Mouse (Mus musculus): ENCODE results near the gene Sspn. TPM values are rescaled to one million over a fixed set of nuclear protein-coding genes. Genes with fewer than 3 reads are reported as not detected.

The Sspn gene
- total and polyA plus RNA-seq, 3 experiments, result not detected

DNA sequence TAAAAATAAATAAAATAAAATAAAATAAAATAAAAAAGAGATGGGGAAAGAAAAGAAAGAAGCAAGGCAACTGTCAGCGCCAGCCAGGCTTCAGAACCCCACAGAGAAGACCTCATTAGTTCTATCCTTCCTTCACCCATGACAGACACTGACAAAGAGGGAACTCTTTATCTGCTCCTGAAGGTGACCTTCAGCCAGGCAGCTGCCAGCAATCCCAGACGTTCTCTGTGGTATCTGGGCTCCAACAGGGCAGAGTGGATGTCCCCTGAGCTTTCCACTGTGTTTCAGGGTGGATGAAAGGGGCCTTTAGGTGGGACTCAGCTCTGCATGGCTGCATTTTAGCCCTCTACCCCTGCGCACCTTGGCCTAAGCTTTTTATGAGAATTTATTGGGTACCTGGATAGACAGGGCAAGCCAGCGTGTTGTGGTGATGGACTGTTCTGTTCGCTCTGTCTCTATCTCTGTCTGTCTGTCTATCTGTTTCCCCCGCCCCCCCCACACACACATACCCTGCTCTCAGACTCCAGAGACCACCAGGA is 26.1 kb downstream of the Sspn start:
- Histone ChIP-seq H3K4me3 (ENCODE audit: control insufficient read depth in 1 of 2, insufficient read depth in 1 of 2, low read depth in 2 of 2, low read length in 2 of 2) (no peak overlapping the region), H3K27me3 (ENCODE audit: control insufficient read depth in 1 of 2, insufficient read depth in 2 of 2, low read length in 2 of 2) (no peaks in the 10 kb centered on the region; a peak in 1 of 4 replicates), H3K4me1 (ENCODE audit: control insufficient read depth in 1 of 2, insufficient read depth in 2 of 2, low read length in 2 of 2) (no peaks in the 10 kb centered on the region), H3K36me3 (ENCODE audit: control insufficient read depth in 1 of 2, insufficient read depth in 2 of 2, low read length in 2 of 2) (no peaks in the 10 kb centered on the region), H3K27ac (ENCODE audit: control insufficient read depth, low read depth, low read length) (no peak overlapping the region), H3K9ac (ENCODE audit: control insufficient read depth, low read depth, low read length, poor library complexity, severe bottlenecking) (no peak overlapping the region), H3K9me3 (replicated peaks; ENCODE audit: insufficient read depth, low read length) (no peaks in the 10 kb centered on the region), H3K79me2 (ENCODE audit: control insufficient read depth, insufficient read depth, low read length, poor library complexity) (no peaks in the 10 kb centered on the region)
- DNase-seq (ENCODE audit: low read depth, low spot score), result no peak
- TF ChIP-seq BHLHE40 (IDR thresholded peaks at IDR 0.05; ENCODE audit: borderline replicate concordance, low read depth, low read length) (no peak), POLR2AphosphoS5 (IDR thresholded peaks at IDR 0.05; ENCODE audit: borderline replicate concordance, low read depth, low read length) (no peak), CTCF (IDR thresholded peaks at IDR 0.05 in 2 of 3, conservative IDR thresholded peaks at IDR 0.05 in 1 of 3; ENCODE audit: control insufficient read depth in 1 of 3, insufficient read depth in 1 of 3, low read depth in 2 of 3, low read length in 3 of 3, poor library complexity in 1 of 3, severe bottlenecking in 1 of 3) (no peak)

DNA sequence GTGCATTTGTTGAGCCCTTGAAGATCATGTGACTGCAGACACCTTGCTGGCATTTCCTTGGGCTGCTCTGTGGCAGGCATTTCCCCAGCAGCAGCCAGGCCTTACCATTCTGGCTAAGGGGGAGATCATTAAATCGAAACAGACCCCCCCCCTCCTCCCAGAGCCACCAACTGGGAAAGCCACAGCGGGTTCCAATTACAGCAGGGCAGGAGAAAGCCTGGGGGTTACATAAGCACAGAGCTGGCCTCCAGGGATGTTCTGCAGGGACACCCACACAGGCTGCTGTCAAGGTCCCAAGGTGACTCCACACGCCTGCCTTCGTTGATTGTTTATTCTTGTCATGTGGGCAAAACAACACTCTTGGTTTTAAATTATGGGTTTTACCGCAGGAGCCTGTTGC is 26.6 kb downstream of the Sspn start:
- TF ChIP-seq MYB (IDR thresholded peaks at IDR 0.05; ENCODE audit: low read depth, low read length), result no peak
- TF ChIP-seq SMC3 (IDR thresholded peaks at IDR 0.05; ENCODE audit: low read depth, low read length), result no peak
- H3K9ac ChIP-seq (ENCODE audit: control insufficient read depth, low read depth, low read length, poor library complexity, severe bottlenecking), result no peak overlapping the region
- H3K27me3 ChIP-seq (ENCODE audit: control insufficient read depth in 1 of 2, insufficient read depth in 2 of 2, low read length in 2 of 2), result no peaks in the 10 kb centered on the region; a peak in 1 of 4 replicates
- no peak overlapping the region for H3K27ac ChIP-seq (ENCODE audit: control insufficient read depth, low read depth, low read length)
- DNase-seq (ENCODE audit: low read depth, low spot score), result no peak
- H3K79me2 ChIP-seq (ENCODE audit: control insufficient read depth, insufficient read depth, low read length, poor library complexity), result no peaks in the 10 kb centered on the region
- H3K9me3 ChIP-seq (replicated peaks; ENCODE audit: insufficient read depth, low read length), result no peaks in the 10 kb centered on the region
- H3K4me3 ChIP-seq (ENCODE audit: control insufficient read depth in 1 of 2, insufficient read depth in 1 of 2, low read depth in 2 of 2, low read length in 2 of 2), result no peak overlapping the region
- no peaks in the 10 kb centered on the region for H3K36me3 ChIP-seq (ENCODE audit: control insufficient read depth in 1 of 2, insufficient read depth in 2 of 2, low read length in 2 of 2)
- no peaks in the 10 kb centered on the region for H3K4me1 ChIP-seq (ENCODE audit: control insufficient read depth in 1 of 2, insufficient read depth in 2 of 2, low read length in 2 of 2)

DNA sequence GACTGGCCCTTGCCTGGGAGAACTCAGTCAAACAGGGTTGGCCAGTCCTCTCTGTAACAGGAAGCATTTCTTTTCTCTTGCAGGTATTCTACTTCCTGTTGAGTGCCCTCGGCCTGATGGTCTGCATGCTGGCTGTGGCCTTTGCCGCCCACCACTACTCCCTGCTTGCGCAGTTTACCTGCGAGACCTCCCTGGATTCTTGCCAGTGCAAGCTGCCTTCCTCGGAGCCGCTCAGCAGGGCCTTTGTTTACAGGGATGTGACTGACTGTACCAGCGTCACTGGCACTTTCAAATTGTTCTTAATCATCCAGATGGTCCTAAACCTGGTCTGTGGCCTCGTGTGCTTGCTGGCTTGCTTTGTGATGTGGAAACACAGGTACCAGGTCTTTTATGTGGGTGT is 29.6 kb downstream of the Sspn start:
- no peak for TF ChIP-seq JUND (IDR thresholded peaks at IDR 0.05; ENCODE audit: low read depth, low read length)
- no peak for TF ChIP-seq USF2 (IDR thresholded peaks at IDR 0.05; ENCODE audit: borderline replicate concordance in 1 of 2, insufficient read depth in 1 of 2, low read depth in 1 of 2, low read length in 2 of 2)
- no peak for TF ChIP-seq KAT2A (conservative IDR thresholded peaks at IDR 0.05; ENCODE audit: low read depth, low read length)
- no peak for TF ChIP-seq ETS1 (IDR thresholded peaks at IDR 0.05; ENCODE audit: low read depth, low read length)
- no peak for TF ChIP-seq TAL1 (IDR thresholded peaks at IDR 0.05; ENCODE audit: low read length)
- TF ChIP-seq POLR2AphosphoS2 (IDR thresholded peaks at IDR 0.05; ENCODE audit: low read length), result no peak
- no peak for TF ChIP-seq ZMIZ1 (IDR thresholded peaks at IDR 0.05; ENCODE audit: low read depth, low read length)
- no peak for TF ChIP-seq MAFK (IDR thresholded peaks at IDR 0.05; ENCODE audit: borderline replicate concordance, low read depth, low read length)
- TF ChIP-seq NRF1 (IDR thresholded peaks at IDR 0.05; ENCODE audit: insufficient read depth, low read depth, low read length, poor library complexity, severe bottlenecking), result no peak
- TF ChIP-seq USF1 (IDR thresholded peaks at IDR 0.05; ENCODE audit: low read depth, low read length), result no peak
- no peak for TF ChIP-seq EP300 (IDR thresholded peaks at IDR 0.05; ENCODE audit: low read depth in 1 of 2, low read length in 2 of 2)
- TF ChIP-seq TCF12 (IDR thresholded peaks at IDR 0.05; ENCODE audit: low read depth, low read length), result no peak
- TF ChIP-seq MYB (IDR thresholded peaks at IDR 0.05; ENCODE audit: low read depth, low read length), result no peak
- no peak for TF ChIP-seq GABPA (IDR thresholded peaks at IDR 0.05; ENCODE audit: low read depth, low read length)
- TF ChIP-seq CHD2 (IDR thresholded peaks at IDR 0.05; ENCODE audit: low read length), result no peak
- TF ChIP-seq ELF1 (IDR thresholded peaks at IDR 0.05; ENCODE audit: low read depth, low read length), result no peak

More for the DNA sequence above, 29.6 kb downstream of the Sspn start:
- no peak overlapping the region for H3K27ac ChIP-seq (ENCODE audit: control insufficient read depth, low read depth, low read length)
- H3K9me3 ChIP-seq (replicated peaks; ENCODE audit: insufficient read depth, low read length), result no peaks in the 10 kb centered on the region
- H3K9ac ChIP-seq (ENCODE audit: control insufficient read depth, low read depth, low read length, poor library complexity, severe bottlenecking), result no peak overlapping the region
- H3K4me3 ChIP-seq (ENCODE audit: control insufficient read depth in 1 of 2, insufficient read depth in 1 of 2, low read depth in 2 of 2, low read length in 2 of 2), result no peak overlapping the region
- no peaks in the 10 kb centered on the region for H3K4me1 ChIP-seq (ENCODE audit: control insufficient read depth in 1 of 2, insufficient read depth in 2 of 2, low read length in 2 of 2)
- no peaks in the 10 kb centered on the region for H3K27me3 ChIP-seq (ENCODE audit: control insufficient read depth in 1 of 2, insufficient read depth in 2 of 2, low read length in 2 of 2)
- no peaks in the 10 kb centered on the region for H3K79me2 ChIP-seq (ENCODE audit: control insufficient read depth, insufficient read depth, low read length, poor library complexity)
- no peak for DNase-seq (ENCODE audit: low read depth, low spot score)
- H3K36me3 ChIP-seq (ENCODE audit: control insufficient read depth in 1 of 2, insufficient read depth in 2 of 2, low read length in 2 of 2), result no peaks in the 10 kb centered on the region

Measured in MEL (cell line).